Mouse (Mus musculus): ENCODE measurements around the gene T.
"Not testable (repeated sequence)": the region's sequence is repeated elsewhere in the genome, so short reads cannot be mapped to it uniquely, and the experiment has no call there.

The T gene

GRCm38 (mm10) chr17:8433978-8434960, at the start of gene T:
Gene T, plus strand, starts transcription at chr17:8434423.
- DNase-seq, result no peak

- DNase-seq, result no peak
Measured at GRCm38 (mm10) chr17:8385441-8385840, 48.8 kb upstream of the T start.

- DNase-seq, result peak; percentile 43
Measured at GRCm38 (mm10) chr17:8388463-8388862, 45.8 kb upstream of the T start.

- no peak for DNase-seq
Measured at GRCm38 (mm10) chr17:8388990-8389789, 45.0 kb upstream of the T start.

- no peak for DNase-seq
Measured at GRCm38 (mm10) chr17:8389790-8390095, 44.5 kb upstream of the T start.

GRCm38 (mm10) chr17:8390487-8390886, 43.7 kb upstream of the T start:
- no peak for DNase-seq

GRCm38 (mm10) chr17:8396371-8396770, 37.9 kb upstream of the T start:
- no peak for DNase-seq

GRCm38 (mm10) chr17:8397946-8398345, 36.3 kb upstream of the T start:
- DNase-seq, result no peak

- not testable (repeated sequence) for DNase-seq
Measured at GRCm38 (mm10) chr17:8403932-8404331, 30.3 kb upstream of the T start.

GRCm38 (mm10) chr17:8406285-8406684, 27.9 kb upstream of the T start:
- no peak for DNase-seq

GRCm38 (mm10) chr17:8408002-8408401, 26.2 kb upstream of the T start:
- DNase-seq, result not testable (repeated sequence)

GRCm38 (mm10) chr17:8408589-8409295, 25.5 kb upstream of the T start:
- no peak for DNase-seq

- no peak for DNase-seq
Measured at GRCm38 (mm10) chr17:8410330-8410729, 23.9 kb upstream of the T start.

GRCm38 (mm10) chr17:8413656-8414055, 20.6 kb upstream of the T start:
- no peak for DNase-seq

GRCm38 (mm10) chr17:8415533-8415932, 18.7 kb upstream of the T start:
- no peak for DNase-seq

- DNase-seq, result no peak
Measured at GRCm38 (mm10) chr17:8416865-8417264, 17.4 kb upstream of the T start.

- DNase-seq, result no peak
Measured at GRCm38 (mm10) chr17:8420739-8421138, 13.5 kb upstream of the T start.

GRCm38 (mm10) chr17:8421517-8421916, 12.7 kb upstream of the T start:
- DNase-seq, result no peak

GRCm38 (mm10) chr17:8423283-8423682, 10.9 kb upstream of the T start:
- no peak for DNase-seq

GRCm38 (mm10) chr17:8429436-8429835, 4.8 kb upstream of the T start:
- DNase-seq, result no peak

GRCm38 (mm10) chr17:8429896-8430295, 4.3 kb upstream of the T start:
- no peak for DNase-seq

GRCm38 (mm10) chr17:8432179-8432800, 1.9 kb upstream of the T start:
- DNase-seq, result no peak
